Mouse (Mus musculus): ENCODE data around the gene Ptger1. TPM values are rescaled to one million over a fixed set of nuclear protein-coding genes. Genes with fewer than 3 reads are reported as not detected.

Ptger1 gene
- polyA plus RNA-seq (2015; fragmentation: Nextera tagmentation; extraction: Ambion mirVana), result 0.82 and 1.2 TPM in 2 replicates

- Histone ChIP-seq H3K27me3 (no peaks in the 10 kb centered on the region), H3K9me3 (no peaks in the 10 kb centered on the region), H3K4me1 (peaks cover 41% of the 10 kb centered on the region), H3K27ac (replicated peaks) (0 out of 2 replicates have a peak within 1 kb of the TSS, but pooled peaks have one; percentile 15), H3K4me3 (no peak within 1 kb of the TSS), H3K9ac (replicated peaks) (no peak within 1 kb of the TSS), H3K36me3 (peaks cover 20% of the 10 kb centered on the region; the same call in 1 of the 2 replicates), H3K4me2 (replicated peaks) (no peak within 1 kb of the TSS)
- ATAC-seq (replicated peaks), result peak; percentile 9; the same call in 1 of the 2 replicates
- WGBS, result 28% methylated on average over 14 of the region's 14 CpGs
These were observed at the start of gene Ptger1 for GRCm38 (mm10) chr8:83665969-83666865. TSS of gene Ptger1 (plus strand) at chr8:83666678.

- 89% methylated on average over 2 of the region's 2 CpGs for WGBS
- Histone ChIP-seq H3K4me3 (no peak overlapping the region), H3K4me2 (replicated peaks) (no peak overlapping the region), H3K27ac (replicated peaks) (no peak overlapping the region), H3K4me1 (peaks cover 3% of the 10 kb centered on the region; the same call in 1 of the 2 replicates), H3K9ac (replicated peaks) (no peak overlapping the region), H3K36me3 (peaks cover 18% of the 10 kb centered on the region), H3K9me3 (no peaks in the 10 kb centered on the region), H3K27me3 (no peaks in the 10 kb centered on the region)
- no peak for ATAC-seq (replicated peaks)
These were observed 49.4 kb upstream of the Ptger1 start for GRCm38 (mm10) chr8:83617111-83617510.

GRCm38 (mm10) chr8:83618566-83618965, 47.9 kb upstream of the Ptger1 start:
- Histone ChIP-seq H3K27me3 (no peaks in the 10 kb centered on the region), H3K4me3 (no peak overlapping the region), H3K27ac (replicated peaks) (no peak overlapping the region), H3K4me2 (replicated peaks) (no peak overlapping the region), H3K9me3 (no peaks in the 10 kb centered on the region), H3K9ac (replicated peaks) (no peak overlapping the region), H3K36me3 (peaks cover 5% of the 10 kb centered on the region), H3K4me1 (peaks cover 4% of the 10 kb centered on the region; the same call in 1 of the 2 replicates)
- no peak for ATAC-seq (replicated peaks)
- WGBS, result 96% methylated on average over 2 of the region's 2 CpGs

- no peaks in the 10 kb centered on the region for H3K27me3 ChIP-seq
- H3K4me3 ChIP-seq, result no peak overlapping the region
- no peak overlapping the region for H3K4me2 ChIP-seq (replicated peaks)
- no peak overlapping the region for H3K27ac ChIP-seq (replicated peaks)
- no peak overlapping the region for H3K9ac ChIP-seq (replicated peaks)
- peaks cover 4% of the 10 kb centered on the region; the same call in 1 of the 2 replicates for H3K4me1 ChIP-seq
- H3K9me3 ChIP-seq, result no peaks in the 10 kb centered on the region
- WGBS, result 88% methylated on average over 9 of the region's 9 CpGs
- no peak for ATAC-seq (replicated peaks)
- no peaks in the 10 kb centered on the region for H3K36me3 ChIP-seq
These were observed 46.8 kb upstream of the Ptger1 start for GRCm38 (mm10) chr8:83619568-83620285.

- WGBS, result 52% methylated on average over 15 of the region's 15 CpGs
- H3K27ac ChIP-seq (replicated peaks), result no peak overlapping the region
These were observed 44.6 kb upstream of the Ptger1 start for GRCm38 (mm10) chr8:83621691-83622388.

GRCm38 (mm10) chr8:83622389-83622989, 44.0 kb upstream of the Ptger1 start:
- peak overlapping the region; percentile 48 for H3K4me3 ChIP-seq
- H3K27ac ChIP-seq (replicated peaks), result no peak overlapping the region
- H3K9me3 ChIP-seq, result no peaks in the 10 kb centered on the region
- WGBS, result 10% methylated on average over 23 of the region's 23 CpGs
- H3K36me3 ChIP-seq, result no peaks in the 10 kb centered on the region
- ATAC-seq (replicated peaks), result peak; percentile 97
- H3K4me2 ChIP-seq (replicated peaks), result peak overlapping the region; percentile 85
- no peaks in the 10 kb centered on the region for H3K27me3 ChIP-seq
- H3K9ac ChIP-seq (replicated peaks), result peak overlapping the region; percentile 66
- H3K4me1 ChIP-seq, result peaks cover 4% of the 10 kb centered on the region; the same call in 1 of the 2 replicates

More at GRCm38 (mm10) chr8:83621691-83622388, 44.6 kb upstream of the Ptger1 start:
- peak; percentile 53 for ATAC-seq (replicated peaks)
- peak overlapping the region; percentile 66 for H3K9ac ChIP-seq (replicated peaks)
- H3K9me3 ChIP-seq, result no peaks in the 10 kb centered on the region
- peaks cover 4% of the 10 kb centered on the region; the same call in 1 of the 2 replicates for H3K4me1 ChIP-seq
- H3K4me3 ChIP-seq, result peak overlapping the region; percentile 48
- peak overlapping the region; percentile 85 for H3K4me2 ChIP-seq (replicated peaks)
- no peaks in the 10 kb centered on the region for H3K27me3 ChIP-seq
- no peaks in the 10 kb centered on the region for H3K36me3 ChIP-seq

GRCm38 (mm10) chr8:83623549-83623948, 42.9 kb upstream of the Ptger1 start:
- Histone ChIP-seq H3K36me3 (no peaks in the 10 kb centered on the region), H3K9ac (replicated peaks) (no peak overlapping the region), H3K4me1 (peaks cover 4% of the 10 kb centered on the region; the same call in 1 of the 2 replicates), H3K4me3 (no peak overlapping the region), H3K27ac (replicated peaks) (no peak overlapping the region), H3K4me2 (replicated peaks) (no peak overlapping the region), H3K27me3 (no peaks in the 10 kb centered on the region), H3K9me3 (no peaks in the 10 kb centered on the region)
- 91% methylated on average over 7 of the region's 7 CpGs for WGBS
- no peak for ATAC-seq (replicated peaks)

GRCm38 (mm10) chr8:83624739-83625138, 41.7 kb upstream of the Ptger1 start:
- no peak for ATAC-seq (replicated peaks)
- no peak overlapping the region for H3K27ac ChIP-seq (replicated peaks)
- H3K4me1 ChIP-seq, result peaks cover 4% of the 10 kb centered on the region; the same call in 1 of the 2 replicates
- 56% methylated on average over 3 of the region's 3 CpGs for WGBS
- no peak overlapping the region for H3K9ac ChIP-seq (replicated peaks)
- H3K4me3 ChIP-seq, result no peak overlapping the region
- no peak overlapping the region for H3K4me2 ChIP-seq (replicated peaks)
- no peaks in the 10 kb centered on the region for H3K36me3 ChIP-seq
- H3K27me3 ChIP-seq, result no peaks in the 10 kb centered on the region
- no peaks in the 10 kb centered on the region for H3K9me3 ChIP-seq

GRCm38 (mm10) chr8:83625676-83626299, 40.7 kb upstream of the Ptger1 start:
- Histone ChIP-seq H3K4me2 (replicated peaks) (no peak overlapping the region), H3K4me1 (peaks cover 4% of the 10 kb centered on the region; the same call in 1 of the 2 replicates), H3K36me3 (no peaks in the 10 kb centered on the region), H3K27me3 (no peaks in the 10 kb centered on the region), H3K27ac (replicated peaks) (no peak overlapping the region), H3K9ac (replicated peaks) (no peak overlapping the region), H3K9me3 (no peaks in the 10 kb centered on the region), H3K4me3 (no peak overlapping the region)
- WGBS, result 88% methylated on average over 6 of the region's 6 CpGs
- ATAC-seq (replicated peaks), result no peak

- Histone ChIP-seq H3K36me3 (no peaks in the 10 kb centered on the region), H3K4me3 (no peak overlapping the region), H3K27me3 (no peaks in the 10 kb centered on the region), H3K9ac (replicated peaks) (no peak overlapping the region), H3K9me3 (0 out of 2 replicates have a peak, but pooled peaks cover 4% of the 10 kb centered on the region), H3K4me1 (no peaks in the 10 kb centered on the region), H3K27ac (replicated peaks) (no peak overlapping the region), H3K4me2 (replicated peaks) (no peak overlapping the region)
- no peak for ATAC-seq (replicated peaks)
- WGBS, result 87% methylated on average over 7 of the region's 7 CpGs
These were observed 34.3 kb upstream of the Ptger1 start for GRCm38 (mm10) chr8:83632083-83632707.
